Mouse (Mus musculus): ENCODE measurements around the gene Diexf. TPM values are rescaled to one million over a fixed set of nuclear protein-coding genes. Genes with fewer than 3 reads are reported as not detected.

Gene Diexf
- polyA plus RNA-seq, 1 experiment from 2014 or later: 2.1 TPM

DNA sequence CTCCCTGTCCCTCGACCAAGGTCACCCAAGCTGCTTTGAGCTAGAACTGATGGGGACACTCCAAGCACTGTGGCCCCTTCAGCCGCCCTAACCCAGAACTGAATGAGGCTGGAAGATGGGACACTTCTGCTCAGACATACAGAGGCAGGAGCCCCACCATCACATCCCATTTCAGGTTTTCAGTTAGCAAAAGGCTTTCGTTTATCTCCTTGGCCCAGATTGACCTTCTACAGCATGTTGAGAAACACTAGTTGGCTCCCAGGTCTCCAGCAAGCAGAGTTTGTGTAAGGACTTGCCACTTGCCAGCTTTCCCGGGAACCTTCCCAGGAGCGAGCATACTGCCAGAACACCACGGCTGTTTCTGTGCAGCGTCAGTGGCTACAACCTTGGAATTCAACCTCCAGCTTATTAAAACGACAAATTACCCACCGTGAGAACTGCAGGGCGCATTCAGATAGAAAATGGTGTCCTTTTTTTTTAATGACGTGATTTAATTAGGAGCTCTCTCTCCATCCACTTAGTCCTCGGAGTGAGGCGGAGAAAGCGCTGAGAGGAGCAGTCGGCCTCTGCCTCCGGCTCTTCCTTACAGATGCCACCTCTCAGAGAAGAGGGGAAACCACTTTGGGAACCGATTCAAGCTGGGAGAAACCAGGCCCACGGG, 39.7 kb downstream of the Diexf start:
- H3K4me3 ChIP-seq (ENCODE audit: low read depth, low read length): no peak overlapping the region
- no peaks in the 10 kb centered on the region for H3K36me3 ChIP-seq (ENCODE audit: control insufficient read depth, insufficient read depth, low read length)
- no peaks in the 10 kb centered on the region for H3K27me3 ChIP-seq (ENCODE audit: control insufficient read depth, insufficient read depth, low read length)
- H3K27ac ChIP-seq (replicated peaks): no peak overlapping the region
- no peak for TF ChIP-seq CTCF (IDR thresholded peaks at IDR 0.05; ENCODE audit: low read depth)
- TF ChIP-seq EP300 (optimal IDR thresholded peaks at IDR 0.05): no peak
- no peak overlapping the region for H3K9ac ChIP-seq (ENCODE audit: low read length)
- no peak overlapping the region for H3K4me2 ChIP-seq (replicated peaks; ENCODE audit: low read depth)
- H3K9me3 ChIP-seq (ENCODE audit: control insufficient read depth, low read length): no peaks in the 10 kb centered on the region
- ATAC-seq (ENCODE audit: low FRiP score, low TSS enrichment) (no peak), DNase-seq (ENCODE audit: low spot score) (no peak)
- WGBS: 74% methylated on average over 18 of the region's 18 CpGs
- no peaks in the 10 kb centered on the region for H3K4me1 ChIP-seq (replicated peaks; ENCODE audit: control insufficient read depth, insufficient read depth)

GRCm38 (mm10) chr1:193089683-193090082, 40.4 kb downstream of the Diexf start:
- Histone ChIP-seq H3K9me3 (ENCODE audit: control insufficient read depth, low read length) (no peaks in the 10 kb centered on the region), H3K4me3 (ENCODE audit: low read depth, low read length) (no peak overlapping the region), H3K36me3 (ENCODE audit: control insufficient read depth, insufficient read depth, low read length) (no peaks in the 10 kb centered on the region), H3K4me1 (replicated peaks; ENCODE audit: control insufficient read depth, insufficient read depth) (no peaks in the 10 kb centered on the region), H3K4me2 (replicated peaks; ENCODE audit: low read depth) (no peak overlapping the region), H3K9ac (ENCODE audit: low read length) (no peak overlapping the region), H3K27ac (replicated peaks) (no peak overlapping the region), H3K27me3 (ENCODE audit: control insufficient read depth, insufficient read depth, low read length) (no peaks in the 10 kb centered on the region)
- 73% methylated on average over 3 of the region's 3 CpGs for WGBS
- TF ChIP-seq EP300 (optimal IDR thresholded peaks at IDR 0.05): no peak
- TF ChIP-seq CTCF (IDR thresholded peaks at IDR 0.05; ENCODE audit: low read depth): no peak
- no peak for ATAC-seq (ENCODE audit: low FRiP score, low TSS enrichment)
- DNase-seq (ENCODE audit: low spot score): no peak

- no peak for ATAC-seq (ENCODE audit: low FRiP score, low TSS enrichment)
These were observed 40.9 kb downstream of the Diexf start for GRCm38 (mm10) chr1:193089211-193089610.

DNA sequence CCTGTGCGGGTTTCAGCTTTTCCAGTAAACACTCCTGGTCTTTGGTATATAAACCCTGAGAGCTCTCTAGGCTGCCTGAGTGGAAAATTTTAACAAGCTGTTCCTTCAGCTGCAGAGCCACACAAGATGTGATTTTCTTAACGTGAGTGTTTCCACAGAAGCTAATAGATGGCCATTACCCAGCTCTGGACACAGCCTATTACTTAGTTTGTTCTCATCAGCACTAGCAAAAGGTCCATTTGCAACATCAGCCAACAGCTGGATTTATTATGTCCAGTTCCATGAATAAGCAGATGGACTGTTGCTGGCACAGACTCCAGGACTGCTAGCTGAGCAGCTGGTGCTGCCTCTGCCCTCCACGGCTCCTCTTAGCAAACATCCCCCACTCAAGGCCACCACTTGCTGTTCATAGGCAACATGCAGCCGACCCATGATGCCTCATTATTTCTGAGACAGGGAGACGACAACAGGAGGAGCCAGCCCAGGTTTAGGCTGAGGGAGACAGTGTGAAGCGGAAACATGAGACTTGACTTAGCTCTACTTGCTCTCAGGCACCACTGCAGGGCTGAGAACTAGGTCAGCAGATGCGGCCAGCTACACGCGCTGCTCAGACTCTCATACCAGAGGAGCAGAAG, 43.1 kb downstream of the Diexf start:
- Histone ChIP-seq H3K9ac (ENCODE audit: low read length) (no peak overlapping the region), H3K27ac (replicated peaks) (no peak overlapping the region), H3K9me3 (ENCODE audit: control insufficient read depth, low read length) (no peaks in the 10 kb centered on the region), H3K4me1 (replicated peaks; ENCODE audit: control insufficient read depth, insufficient read depth) (no peaks in the 10 kb centered on the region), H3K36me3 (ENCODE audit: control insufficient read depth, insufficient read depth, low read length) (no peaks in the 10 kb centered on the region), H3K4me3 (ENCODE audit: low read depth, low read length) (no peak overlapping the region), H3K4me2 (replicated peaks; ENCODE audit: low read depth) (no peak overlapping the region), H3K27me3 (ENCODE audit: control insufficient read depth, insufficient read depth, low read length) (no peaks in the 10 kb centered on the region)
- DNase-seq (ENCODE audit: low spot score) (no peak), ATAC-seq (ENCODE audit: low FRiP score, low TSS enrichment) (peak; percentile 64)
- TF ChIP-seq CTCF (IDR thresholded peaks at IDR 0.05; ENCODE audit: low read depth) (no peak), EP300 (optimal IDR thresholded peaks at IDR 0.05) (no peak)
- WGBS: 29% methylated on average over 9 of the region's 9 CpGs

More at GRCm38 (mm10) chr1:193089211-193089610, 40.9 kb downstream of the Diexf start:
- Histone ChIP-seq H3K9me3 (ENCODE audit: control insufficient read depth, low read length) (no peaks in the 10 kb centered on the region), H3K4me2 (replicated peaks; ENCODE audit: low read depth) (no peak overlapping the region), H3K27me3 (ENCODE audit: control insufficient read depth, insufficient read depth, low read length) (no peaks in the 10 kb centered on the region), H3K27ac (replicated peaks) (no peak overlapping the region), H3K36me3 (ENCODE audit: control insufficient read depth, insufficient read depth, low read length) (no peaks in the 10 kb centered on the region), H3K4me3 (ENCODE audit: low read depth, low read length) (no peak overlapping the region), H3K9ac (ENCODE audit: low read length) (no peak overlapping the region), H3K4me1 (replicated peaks; ENCODE audit: control insufficient read depth, insufficient read depth) (no peaks in the 10 kb centered on the region)
- 91% methylated on average over 6 of the region's 6 CpGs for WGBS
- DNase-seq (ENCODE audit: low spot score): no peak
- TF ChIP-seq EP300 (optimal IDR thresholded peaks at IDR 0.05) (no peak), CTCF (IDR thresholded peaks at IDR 0.05; ENCODE audit: low read depth) (no peak)

DNA sequence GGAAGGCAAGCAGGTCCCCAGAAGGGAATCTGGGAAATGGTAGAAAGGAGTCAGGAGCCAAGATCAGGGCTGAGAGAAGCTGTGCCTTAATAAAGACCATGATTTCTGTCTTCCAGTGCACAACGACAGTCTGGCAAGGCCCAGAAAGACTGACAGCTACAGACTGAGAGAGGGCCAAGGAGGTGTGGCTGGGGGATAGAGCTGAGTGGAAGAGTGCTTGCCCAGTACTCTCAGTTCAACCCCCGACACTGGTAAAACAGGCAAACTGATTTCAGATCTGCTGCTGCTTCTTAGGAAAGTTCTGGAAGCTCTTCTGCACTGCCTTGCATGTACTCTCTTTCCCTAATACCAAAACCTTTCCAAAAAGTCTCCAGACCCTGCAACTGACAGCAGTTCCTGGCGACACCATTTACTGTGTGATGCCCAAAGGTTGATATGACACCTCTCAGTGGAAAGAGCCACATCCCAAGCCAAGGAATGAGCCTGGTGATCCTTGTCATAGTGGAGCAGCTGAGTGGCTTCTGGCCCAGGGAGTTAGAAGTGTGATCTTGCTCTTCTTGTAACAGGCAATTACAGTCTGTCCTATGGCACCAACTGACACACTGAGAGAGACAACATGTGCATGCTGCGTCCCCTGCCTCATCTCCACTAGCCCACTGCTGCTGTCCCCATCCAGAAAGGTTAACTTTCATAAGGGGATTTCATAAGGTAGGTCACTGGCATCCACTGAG, 43.8 kb downstream of the Diexf start:
- 60% methylated on average over 4 of the region's 4 CpGs for WGBS

More for the DNA sequence above, 43.8 kb downstream of the Diexf start:
- DNase-seq (ENCODE audit: low spot score) (no peak), ATAC-seq (ENCODE audit: low FRiP score, low TSS enrichment) (no peak)
- no peak for TF ChIP-seq EP300 (optimal IDR thresholded peaks at IDR 0.05)
- TF ChIP-seq CTCF (IDR thresholded peaks at IDR 0.05; ENCODE audit: low read depth): no peak
- Histone ChIP-seq H3K9me3 (ENCODE audit: control insufficient read depth, low read length) (no peaks in the 10 kb centered on the region), H3K36me3 (ENCODE audit: control insufficient read depth, insufficient read depth, low read length) (no peaks in the 10 kb centered on the region), H3K9ac (ENCODE audit: low read length) (no peak overlapping the region), H3K4me2 (replicated peaks; ENCODE audit: low read depth) (no peak overlapping the region), H3K4me1 (replicated peaks; ENCODE audit: control insufficient read depth, insufficient read depth) (no peaks in the 10 kb centered on the region), H3K4me3 (ENCODE audit: low read depth, low read length) (no peak overlapping the region), H3K27ac (replicated peaks) (no peak overlapping the region), H3K27me3 (ENCODE audit: control insufficient read depth, insufficient read depth, low read length) (no peaks in the 10 kb centered on the region)

All from stomach, postnatal 0 days (tissue).